Mouse (Mus musculus) stomach, postnatal 0 days (tissue): ENCODE measurements around the gene Naa80. TPM values are rescaled to one million over a fixed set of nuclear protein-coding genes. Genes with fewer than 3 reads are reported as not detected.

Experiments
- ATAC-seq: fragments of 200-750 bp; cut with Nextera tagmentation; 2 replicates; pipeline ENCODE4 v1.8.0; 2017; ENCODE audit not compliant: low FRiP score, low TSS enrichment
- DNase-seq: peaks from one replicate; pipeline ENCODE4 v3.0.0-alpha.2; 2016; ENCODE audit warnings: low spot score
- H3K27ac ChIP-seq: fragments of 300-500 bp; sonication (generic); replicated peaks from 2 replicates; pipeline ENCODE4 v1.5.1; 2014; ENCODE audit warnings: mild to moderate bottlenecking, control low read depth
- H3K27me3 ChIP-seq: fragments of 300-500 bp; sonication (generic); 2 replicates; pipeline ENCODE4 v1.6.1; 2014; ENCODE audit warnings: low read length; ENCODE audit not compliant: control insufficient read depth, insufficient read depth
- H3K36me3 ChIP-seq: fragments of 300-500 bp; sonication (generic); 2 replicates; pipeline ENCODE4 v1.6.1; 2014; ENCODE audit warnings: low read length, mixed read lengths; ENCODE audit not compliant: control insufficient read depth, insufficient read depth
- H3K4me1 ChIP-seq: fragments of 300-500 bp; sonication (generic); replicated peaks from 2 replicates; pipeline ENCODE4 v1.6.1; 2014; ENCODE audit warnings: antibody characterized with exemption; ENCODE audit not compliant: control insufficient read depth, insufficient read depth
- H3K4me2 ChIP-seq: fragments of 300-500 bp; sonication (generic); replicated peaks from 2 replicates; pipeline ENCODE4 v1.6.1; 2014; ENCODE audit warnings: low read depth, mild to moderate bottlenecking, control low read depth, moderate library complexity
- H3K4me3 ChIP-seq: fragments of 300-500 bp; sonication (generic); 2 replicates; pipeline ENCODE4 v1.5.1; 2014; ENCODE audit warnings: low read depth, low read length, control low read depth
- H3K9ac ChIP-seq: fragments of 300-500 bp; sonication (generic); 2 replicates; pipeline ENCODE4 v1.6.1; 2014; ENCODE audit warnings: mild to moderate bottlenecking, low read length, control low read depth, mixed read lengths
- H3K9me3 ChIP-seq: fragments of 300-500 bp; sonication (generic); 2 replicates; pipeline ENCODE4 v1.6.1; 2016; ENCODE audit warnings: low read length; ENCODE audit not compliant: control insufficient read depth
- CTCF ChIP-seq: IDR thresholded peaks from 2 replicates; pipeline ENCODE4 v1.5.1; 2016; ENCODE audit warnings: antibody characterized with exemption, low read depth, mild to moderate bottlenecking, moderate library complexity
- EP300 ChIP-seq: optimal IDR thresholded peaks from 2 replicates; pipeline ENCODE3; 2016; ENCODE audit warnings: antibody characterized with exemption
- WGBS: fragments of 180-500 bp; shearing (Covaris S2); extraction: QIAGEN DNeasy Blood & Tissue Kit; methylation state at CpG from one replicate; pipeline ENCODE4 v1.1.7; 2014; 5-methylcytosine and 5-hydroxymethylcytosine counted together
- polyA plus RNA-seq: library from polyadenylated mRNA; unstranded; fragments of >200 nt; fragmentation: Nextera tagmentation; extraction: Ambion mirVana; gene quantifications from 2 replicates; pipeline ENCODE4 v1.2.1, GENCODE M21; 2015

Gene Naa80
- polyA plus RNA-seq = 13.3 and 14.7 TPM in 2 replicates

DNA sequence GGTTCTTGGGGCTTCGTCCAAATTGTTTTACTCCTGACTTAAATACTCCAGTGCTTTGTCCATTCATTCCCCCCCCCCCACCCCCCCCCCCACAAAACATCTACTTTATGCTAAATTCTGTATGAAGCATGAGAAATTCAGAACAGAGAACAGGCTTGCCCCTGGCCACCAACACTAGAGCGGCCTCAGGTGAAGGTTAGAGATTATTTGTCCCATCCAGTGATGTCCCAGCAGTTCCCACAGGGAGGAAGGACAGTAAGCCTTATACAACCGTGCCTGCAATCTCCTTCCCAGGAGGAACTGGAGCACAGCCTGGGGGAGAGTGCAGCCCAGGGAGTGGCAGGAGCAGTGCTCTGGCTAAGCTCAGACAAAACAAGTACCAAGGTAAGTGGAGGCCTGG lies at the start of gene Naa80:
Gene Naa80 (plus strand): TSS at position 301 of the 400 bp plus-strand sequence.
- TF ChIP-seq EP300 (no peak), CTCF (no peak)
- Histone ChIP-seq H3K36me3 (no peaks in the 10 kb centered on the region), H3K27me3 (no peaks in the 10 kb centered on the region), H3K4me2 (peak within 1 kb of the TSS; percentile 69), H3K27ac (peak within 1 kb of the TSS; percentile 96), H3K9me3 (no peaks in the 10 kb centered on the region), H3K4me1 (peaks cover 8% of the 10 kb centered on the region), H3K4me3 (peak within 1 kb of the TSS; percentile 17), H3K9ac (peak within 1 kb of the TSS; percentile 23)
- ATAC-seq (no peak), DNase-seq (no peak)
- 65% methylated on average over 3 of the region's 3 CpGs for WGBS

DNA sequence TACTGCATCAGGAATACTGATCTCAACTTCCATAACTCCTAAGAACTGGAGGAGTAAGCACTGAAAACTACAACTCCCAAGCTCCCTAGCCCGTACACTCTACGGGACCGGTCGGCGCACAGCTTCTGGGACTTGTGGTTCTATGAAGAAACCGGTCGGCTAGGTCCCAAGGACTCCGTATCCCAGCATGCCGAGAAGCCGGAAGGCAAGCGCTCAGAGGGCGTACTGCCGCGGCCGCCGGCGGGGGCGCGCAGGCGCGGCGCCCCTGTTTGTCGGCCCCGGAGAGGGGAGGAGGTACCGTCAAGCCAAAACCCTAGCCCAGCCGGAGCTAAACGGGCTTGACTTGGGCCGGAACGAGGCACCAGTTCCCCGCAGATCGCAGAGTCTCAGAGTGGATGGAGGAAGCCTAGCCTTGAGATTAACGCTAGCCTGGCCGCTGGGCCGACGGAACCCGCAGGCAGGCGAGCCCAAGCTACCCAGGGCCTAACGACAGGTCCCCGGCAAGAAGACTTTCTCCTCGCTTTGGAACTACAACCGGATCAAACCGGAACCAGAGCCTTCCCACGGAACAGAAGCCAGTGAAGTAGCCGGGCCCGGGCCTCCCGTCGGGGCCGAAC lies 44.8 kb upstream of the Naa80 start, which contains the start of gene Tmem115:
Gene Tmem115 (plus strand): TSS at position 155 of the 617 bp plus-strand sequence.
- H3K9ac ChIP-seq = peak within 1 kb of the TSS; percentile 91
- peak within 1 kb of the TSS; percentile 95 for H3K4me2 ChIP-seq
- H3K27me3 ChIP-seq = no peaks in the 10 kb centered on the region
- no peaks in the 10 kb centered on the region for H3K9me3 ChIP-seq
- DNase-seq = peak; percentile 94
- peaks cover 8% of the 10 kb centered on the region; the same call in 1 of the 2 replicates for H3K4me1 ChIP-seq
- under 1% methylated on average over 47 of the region's 48 CpGs for WGBS
- peak within 1 kb of the TSS; percentile 94 for H3K27ac ChIP-seq
- no peaks in the 10 kb centered on the region; the same call in 1 of the 2 replicates for H3K36me3 ChIP-seq
- TF ChIP-seq CTCF (peak; percentile 41), EP300 (no peak)
- peak; percentile 99 for ATAC-seq
- H3K4me3 ChIP-seq = peak within 1 kb of the TSS; percentile 84

DNA sequence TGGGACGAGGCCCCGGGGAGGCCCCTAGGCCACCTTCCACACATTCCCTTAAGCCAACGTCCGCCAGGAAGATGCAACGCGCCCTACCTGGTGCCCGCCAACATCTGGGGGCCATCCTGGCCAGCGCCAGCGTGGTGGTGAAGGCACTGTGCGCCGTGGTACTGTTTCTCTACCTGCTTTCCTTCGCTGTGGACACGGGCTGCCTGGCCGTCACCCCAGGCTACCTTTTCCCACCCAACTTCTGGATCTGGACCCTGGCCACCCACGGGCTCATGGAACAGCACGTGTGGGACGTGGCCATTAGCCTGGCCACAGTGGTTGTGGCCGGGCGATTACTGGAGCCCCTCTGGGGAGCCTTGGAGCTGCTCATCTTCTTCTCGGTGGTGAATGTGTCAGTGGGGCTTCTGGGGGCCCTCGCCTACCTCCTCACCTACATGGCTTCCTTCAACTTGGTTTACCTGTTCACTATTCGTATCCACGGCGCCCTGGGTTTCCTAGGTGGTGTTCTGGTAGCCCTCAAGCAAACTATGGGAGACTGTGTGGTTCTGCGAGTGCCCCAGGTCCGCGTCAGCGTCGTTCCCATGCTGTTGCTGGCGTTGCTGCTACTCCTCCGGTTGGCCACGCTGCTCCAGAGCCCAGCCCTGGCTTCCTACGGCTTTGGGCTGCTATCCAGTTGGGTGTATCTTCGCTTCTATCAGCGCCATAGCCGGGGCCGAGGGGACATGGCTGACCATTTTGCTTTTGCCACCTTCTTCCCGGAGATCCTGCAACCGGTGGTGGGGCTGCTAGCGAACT lies 44.1 kb upstream of the Naa80 start:
- no peak for ATAC-seq
- peak overlapping the region; percentile 91 for H3K9ac ChIP-seq
- WGBS = under 1% methylated on average over 40 of the region's 40 CpGs

DNA sequence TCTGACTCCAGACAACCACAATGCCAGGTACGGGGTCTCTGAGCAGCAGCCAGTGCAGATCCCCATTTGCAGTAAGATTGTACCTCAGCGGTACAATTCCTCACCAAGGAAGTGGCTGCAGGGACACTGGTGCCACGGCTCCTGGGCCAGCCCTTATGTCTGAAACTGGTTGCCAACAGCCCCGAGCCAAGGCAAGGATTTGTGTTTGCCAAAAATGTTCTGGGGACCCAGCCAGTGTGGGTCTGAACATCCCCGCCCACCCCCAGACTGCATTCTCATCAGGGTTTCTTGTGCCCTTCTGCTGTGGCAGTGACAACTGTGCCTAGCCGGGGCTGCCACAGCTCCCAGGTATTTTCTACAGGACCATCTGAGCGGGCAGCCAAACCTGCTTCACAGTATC lies 40.5 kb upstream of the Naa80 start:
- TF ChIP-seq EP300 = no peak
- no peak for TF ChIP-seq CTCF
- Histone ChIP-seq H3K9me3 (no peaks in the 10 kb centered on the region), H3K36me3 (peaks cover 9% of the 10 kb centered on the region), H3K4me2 (no peak overlapping the region), H3K4me1 (peaks cover 8% of the 10 kb centered on the region; the same call in 1 of the 2 replicates), H3K4me3 (no peak overlapping the region), H3K27me3 (no peaks in the 10 kb centered on the region), H3K9ac (no peak overlapping the region), H3K27ac (no peak overlapping the region)
- WGBS = 92% methylated on average over 7 of the region's 7 CpGs
- DNase-seq (no peak), ATAC-seq (no peak)

More for the DNA sequence above, 44.1 kb upstream of the Naa80 start:
- Histone ChIP-seq H3K4me2 (peak overlapping the region; percentile 95), H3K27ac (peak overlapping the region; percentile 94), H3K4me3 (peak overlapping the region; percentile 84), H3K27me3 (no peaks in the 10 kb centered on the region), H3K4me1 (peaks cover 8% of the 10 kb centered on the region; the same call in 1 of the 2 replicates), H3K9me3 (no peaks in the 10 kb centered on the region), H3K36me3 (peaks cover 5% of the 10 kb centered on the region; the same call in 1 of the 2 replicates)
- TF ChIP-seq CTCF = no peak
- TF ChIP-seq EP300 = no peak
- peak; percentile 51 for DNase-seq

DNA sequence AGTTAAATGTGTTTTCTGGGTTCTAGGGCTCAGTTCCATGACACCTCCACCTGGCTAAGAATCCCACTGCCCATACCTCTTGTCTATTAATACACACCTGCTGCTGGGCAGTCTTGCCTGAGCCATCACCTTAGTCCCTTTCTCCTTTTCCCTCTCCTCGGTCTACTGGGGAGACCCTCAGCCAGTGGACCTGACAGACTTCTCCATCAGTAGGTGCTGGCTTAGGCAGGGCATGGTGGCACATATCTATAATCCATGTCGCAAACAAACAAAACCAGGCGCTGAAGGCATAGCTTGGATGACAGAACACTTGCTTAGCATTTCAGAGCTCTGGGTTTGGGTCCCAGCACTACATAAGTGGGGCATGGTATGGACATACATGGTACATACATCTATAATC lies 40.0 kb upstream of the Naa80 start:
- ATAC-seq (no peak), DNase-seq (no peak)
- H3K4me3 ChIP-seq = no peak overlapping the region
- H3K4me1 ChIP-seq = peaks cover 8% of the 10 kb centered on the region; the same call in 1 of the 2 replicates
- 91% methylated on average over 3 of the region's 3 CpGs for WGBS
- no peak for TF ChIP-seq CTCF
- no peak for TF ChIP-seq EP300
- H3K27me3 ChIP-seq = no peaks in the 10 kb centered on the region
- H3K27ac ChIP-seq = no peak overlapping the region
- no peak overlapping the region for H3K9ac ChIP-seq
- peaks cover 9% of the 10 kb centered on the region for H3K36me3 ChIP-seq
- no peaks in the 10 kb centered on the region for H3K9me3 ChIP-seq
- H3K4me2 ChIP-seq = no peak overlapping the region
